Mouse (Mus musculus): ENCODE measurements at regions not wholly inside any gene's neighbourhood (a gene's known extent, or its start where the extent isn't known, plus 50 kb on each side); places are given as distances from the start of the nearest gene placed in this dataset.

DNA sequence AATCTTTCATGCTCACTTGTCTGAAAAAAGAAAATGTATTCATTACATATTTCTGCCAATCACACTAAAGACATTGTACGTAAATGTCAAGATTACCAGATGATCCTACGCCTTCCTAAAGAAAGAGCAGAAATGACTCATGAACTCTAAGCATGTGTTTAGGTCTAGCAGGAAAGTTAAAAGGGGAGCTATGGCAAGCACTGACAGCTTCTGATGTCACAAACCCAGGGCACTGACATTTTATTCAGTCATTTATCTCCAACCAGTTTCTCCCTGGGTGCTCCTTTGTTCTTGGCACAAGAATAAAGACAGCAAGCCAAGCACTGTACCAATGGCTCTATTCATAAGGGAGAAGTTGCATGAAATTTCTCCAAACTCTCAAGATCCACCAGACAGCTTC lies 133.0 kb downstream of the Mat2b start:
- no peak for ATAC-seq
- no peaks in the 10 kb centered on the region for H3K4me1 ChIP-seq (replicated peaks)
- no peaks in the 10 kb centered on the region for H3K36me3 ChIP-seq
- H3K4me2 ChIP-seq (replicated peaks): no peak overlapping the region
- no peak overlapping the region for H3K9ac ChIP-seq (replicated peaks)
- H3K4me3 ChIP-seq (replicated peaks): no peak overlapping the region
- H3K9me3 ChIP-seq: no peaks in the 10 kb centered on the region
- WGBS: 81% methylated on average over 2 of the region's 2 CpGs
- no peaks in the 10 kb centered on the region for H3K27me3 ChIP-seq
- H3K27ac ChIP-seq: no peak overlapping the region

DNA sequence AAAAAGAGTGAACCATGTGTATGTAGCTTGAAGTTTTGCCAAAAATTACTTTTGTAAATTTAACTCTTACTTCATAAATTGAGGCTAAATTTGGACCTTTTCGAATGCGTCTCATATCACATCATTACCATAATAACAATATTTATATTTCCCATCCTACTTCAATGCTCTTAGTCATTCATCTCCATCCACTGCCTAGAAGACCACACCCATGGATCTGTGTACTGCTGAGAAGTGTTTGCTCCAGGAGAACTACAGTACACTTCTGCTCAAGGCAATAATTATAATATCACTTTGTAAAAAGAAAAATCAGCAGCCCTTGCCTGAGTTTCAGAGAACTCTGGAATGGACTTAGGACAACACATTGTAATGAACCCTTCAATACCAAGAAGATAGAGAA lies 133.6 kb downstream of the Mat2b start:
- 97% methylated on average over 2 of the region's 2 CpGs for WGBS
- H3K27me3 ChIP-seq: no peaks in the 10 kb centered on the region
- ATAC-seq: no peak

DNA sequence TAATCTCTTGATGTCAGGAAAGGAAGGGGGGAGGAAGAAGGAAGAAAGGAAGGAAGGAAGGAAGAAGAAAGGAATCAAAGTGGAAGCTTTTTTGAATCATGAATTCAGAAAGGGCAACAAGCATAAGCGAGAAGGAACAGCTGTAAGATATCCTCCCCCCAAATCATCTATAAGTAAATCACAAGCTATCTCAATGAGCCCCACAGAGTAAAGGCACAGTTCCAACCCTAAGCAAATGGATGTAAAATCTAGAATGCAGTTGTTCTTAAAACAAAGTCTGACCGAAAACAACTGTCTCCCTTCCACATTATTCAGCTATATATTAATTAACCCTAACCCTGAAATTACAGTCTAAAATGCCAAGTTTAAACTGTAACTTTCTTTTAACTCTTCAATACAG lies 136.5 kb downstream of the Mat2b start:
- H3K27me3 ChIP-seq: no peaks in the 10 kb centered on the region
- no peaks in the 10 kb centered on the region for H3K4me1 ChIP-seq (replicated peaks)
- H3K4me3 ChIP-seq (replicated peaks): no peak overlapping the region
- no peak overlapping the region for H3K9ac ChIP-seq (replicated peaks)
- 91% methylated on average over 2 of the region's 2 CpGs for WGBS
- no peak overlapping the region for H3K4me2 ChIP-seq (replicated peaks)
- H3K9me3 ChIP-seq: no peaks in the 10 kb centered on the region
- H3K27ac ChIP-seq: no peak overlapping the region
- no peak for ATAC-seq
- H3K36me3 ChIP-seq: no peaks in the 10 kb centered on the region

More for the DNA sequence above, 133.6 kb downstream of the Mat2b start:
- H3K4me2 ChIP-seq (replicated peaks): no peak overlapping the region
- H3K9me3 ChIP-seq: no peaks in the 10 kb centered on the region
- H3K27ac ChIP-seq: no peak overlapping the region
- no peaks in the 10 kb centered on the region for H3K4me1 ChIP-seq (replicated peaks)
- no peaks in the 10 kb centered on the region for H3K36me3 ChIP-seq
- H3K4me3 ChIP-seq (replicated peaks): no peak overlapping the region
- H3K9ac ChIP-seq (replicated peaks): no peak overlapping the region

DNA sequence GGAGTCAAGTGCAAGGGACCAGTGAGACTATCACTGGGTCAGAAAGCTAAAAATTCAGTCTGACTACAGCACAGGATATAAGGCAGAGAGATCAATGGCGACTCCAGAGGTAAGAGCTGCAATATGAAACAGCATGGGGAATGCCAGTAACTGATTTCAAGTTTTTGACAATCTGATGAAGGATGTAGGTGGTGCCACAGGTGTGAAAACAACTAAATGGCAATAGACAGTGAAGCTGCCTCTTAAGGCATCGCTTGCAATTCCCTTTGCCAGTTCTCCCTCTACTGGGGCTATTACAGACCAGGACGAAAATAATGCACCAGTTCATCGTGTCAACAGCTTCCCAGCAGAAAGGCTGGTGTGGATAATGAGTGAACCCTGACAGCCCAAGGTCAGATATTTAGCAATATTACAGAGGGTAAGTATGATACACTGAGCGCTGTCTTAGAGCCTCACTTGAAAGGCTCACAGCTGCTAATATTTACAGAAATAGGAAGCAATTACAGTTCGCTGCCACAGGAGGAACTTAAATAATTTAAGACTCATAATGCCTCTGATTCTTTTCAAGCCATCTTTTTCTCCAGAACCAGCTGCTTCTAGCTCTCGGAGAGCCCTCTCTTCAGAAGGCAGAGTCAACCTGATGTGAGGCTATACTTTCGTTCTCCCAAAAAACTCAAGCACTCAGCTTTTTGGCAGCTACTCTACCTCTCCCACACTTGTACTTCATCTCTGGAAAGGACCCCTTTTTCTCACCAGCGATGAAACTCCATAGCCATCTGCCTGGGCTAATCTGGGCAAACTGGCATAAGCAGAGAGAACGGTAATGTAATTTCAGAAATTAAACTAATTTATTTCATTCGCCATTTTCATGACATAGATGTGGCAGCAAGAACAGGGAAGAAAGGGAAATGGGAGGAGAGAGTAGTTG lies 139.9 kb downstream of the Mat2b start:
- H3K4me2 ChIP-seq (replicated peaks): no peak overlapping the region
- H3K9me3 ChIP-seq: no peaks in the 10 kb centered on the region
- H3K4me3 ChIP-seq (replicated peaks): no peak overlapping the region
- H3K27me3 ChIP-seq: no peaks in the 10 kb centered on the region
- 79% methylated on average over 11 of the region's 11 CpGs for WGBS
- no peak overlapping the region for H3K27ac ChIP-seq
- no peak for ATAC-seq
- H3K36me3 ChIP-seq: no peaks in the 10 kb centered on the region
- H3K4me1 ChIP-seq (replicated peaks): peaks cover 2% of the 10 kb centered on the region; the same call in 1 of the 2 replicates
- H3K9ac ChIP-seq (replicated peaks): no peak overlapping the region

DNA sequence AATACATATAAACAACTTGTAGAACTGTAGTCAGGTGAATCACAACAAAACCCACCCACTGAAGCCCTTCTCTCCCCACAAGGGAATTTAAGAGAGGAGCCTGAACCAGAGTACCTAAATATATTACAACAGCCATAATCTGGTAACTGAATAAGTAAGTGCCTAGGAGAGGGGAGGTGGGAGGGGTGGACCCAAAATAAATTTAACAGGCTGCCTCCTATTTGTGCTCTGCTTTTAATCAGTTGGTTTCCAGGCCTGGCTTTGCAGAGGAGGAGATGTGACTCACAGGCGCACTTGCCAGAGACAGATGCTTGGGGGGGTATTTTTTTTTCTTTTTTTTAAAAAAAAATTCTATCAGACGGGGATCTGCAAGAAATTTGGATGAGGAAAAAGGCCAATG lies 142.9 kb downstream of the Mat2b start:
- H3K9ac ChIP-seq (replicated peaks): no peak overlapping the region
- no peak for ATAC-seq
- H3K4me2 ChIP-seq (replicated peaks): no peak overlapping the region
- 79% methylated on average over 2 of the region's 2 CpGs for WGBS
- H3K9me3 ChIP-seq: no peaks in the 10 kb centered on the region
- no peak overlapping the region for H3K27ac ChIP-seq
- no peak overlapping the region for H3K4me3 ChIP-seq (replicated peaks)
- peaks cover 5% of the 10 kb centered on the region; the same call in 1 of the 2 replicates for H3K4me1 ChIP-seq (replicated peaks)
- no peaks in the 10 kb centered on the region for H3K27me3 ChIP-seq
- H3K36me3 ChIP-seq: no peaks in the 10 kb centered on the region

DNA sequence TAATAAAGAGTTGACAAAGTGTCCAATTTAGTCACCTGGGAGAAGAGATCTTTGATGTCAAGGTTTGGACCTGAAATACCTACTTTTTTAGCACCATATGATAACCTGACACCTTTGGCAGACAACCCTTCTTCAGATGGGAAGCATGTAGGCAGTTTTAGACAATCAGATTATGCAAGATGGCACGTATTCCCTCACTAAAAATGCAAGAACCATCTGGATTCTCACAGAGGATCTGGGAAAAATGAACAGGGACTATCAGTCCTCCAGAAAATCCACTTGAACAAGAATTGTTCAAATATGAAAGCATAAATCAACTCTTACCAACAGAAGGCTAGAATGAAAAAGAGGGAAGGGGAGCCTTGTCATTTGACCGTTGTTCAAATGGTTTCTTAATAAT lies 148.4 kb downstream of the Mat2b start:
- WGBS: 80% methylated on average over 2 of the region's 2 CpGs
- Histone ChIP-seq H3K9ac (replicated peaks) (no peak overlapping the region), H3K36me3 (no peaks in the 10 kb centered on the region), H3K4me1 (replicated peaks) (peaks cover 5% of the 10 kb centered on the region; the same call in 1 of the 2 replicates), H3K27me3 (no peaks in the 10 kb centered on the region), H3K27ac (no peak overlapping the region), H3K9me3 (no peaks in the 10 kb centered on the region), H3K4me2 (replicated peaks) (no peak overlapping the region), H3K4me3 (replicated peaks) (no peak overlapping the region)
- no peak for ATAC-seq

DNA sequence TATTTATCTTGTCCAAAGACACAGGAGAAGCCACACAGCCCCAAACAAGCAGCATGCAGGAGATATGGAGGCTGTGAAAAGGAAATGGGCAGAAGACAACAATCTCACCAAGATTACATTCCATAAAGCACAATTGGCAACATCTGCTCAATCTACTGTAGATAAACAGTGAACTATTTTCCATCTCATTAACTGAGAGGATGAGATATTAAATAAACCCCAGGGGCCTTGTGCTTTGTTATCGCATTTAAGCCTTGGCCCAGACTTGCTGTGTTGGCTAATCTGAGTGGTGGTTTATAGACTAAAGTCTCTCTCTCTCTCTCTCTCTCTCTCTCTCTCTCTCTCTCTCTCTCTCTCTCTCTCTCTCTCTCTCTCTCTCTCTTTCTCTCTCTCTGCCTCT lies 149.5 kb downstream of the Mat2b start:
- Histone ChIP-seq H3K4me1 (replicated peaks) (peaks cover 5% of the 10 kb centered on the region; the same call in 1 of the 2 replicates), H3K36me3 (no peaks in the 10 kb centered on the region), H3K4me2 (replicated peaks) (no peak overlapping the region), H3K9me3 (no peaks in the 10 kb centered on the region), H3K4me3 (replicated peaks) (no peak overlapping the region), H3K27ac (no peak overlapping the region), H3K9ac (replicated peaks) (no peak overlapping the region), H3K27me3 (no peaks in the 10 kb centered on the region)
- ATAC-seq: no peak
- 52% methylated on average over 1 of the region's 1 CpGs for WGBS

DNA sequence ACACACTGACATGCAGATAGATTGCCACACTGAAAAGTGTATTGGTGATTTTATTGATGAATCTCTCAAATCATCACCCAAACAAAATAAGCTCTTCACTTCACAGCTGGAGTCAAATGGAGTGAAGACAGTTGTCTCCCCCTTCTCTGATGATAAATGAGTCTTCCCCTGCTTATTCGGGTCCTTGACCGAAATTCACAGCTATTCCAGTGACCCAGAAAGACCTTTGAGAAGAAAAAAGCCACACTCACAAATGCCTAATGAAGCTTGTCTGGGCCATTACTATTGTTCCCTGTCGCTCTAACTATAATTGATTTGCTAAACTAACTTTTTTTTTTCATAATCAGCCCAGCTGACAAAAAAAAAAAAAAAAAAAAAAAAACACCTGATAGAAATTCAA lies 154.8 kb downstream of the Mat2b start:
- no peaks in the 10 kb centered on the region for H3K27me3 ChIP-seq
- H3K36me3 ChIP-seq: no peaks in the 10 kb centered on the region
- WGBS: 15% methylated on average over 3 of the region's 3 CpGs
- no peak overlapping the region for H3K9ac ChIP-seq (replicated peaks)
- no peak overlapping the region for H3K4me2 ChIP-seq (replicated peaks)
- H3K27ac ChIP-seq: no peak overlapping the region
- no peaks in the 10 kb centered on the region for H3K4me1 ChIP-seq (replicated peaks)
- no peak overlapping the region for H3K4me3 ChIP-seq (replicated peaks)
- no peak for ATAC-seq
- H3K9me3 ChIP-seq: no peaks in the 10 kb centered on the region

DNA sequence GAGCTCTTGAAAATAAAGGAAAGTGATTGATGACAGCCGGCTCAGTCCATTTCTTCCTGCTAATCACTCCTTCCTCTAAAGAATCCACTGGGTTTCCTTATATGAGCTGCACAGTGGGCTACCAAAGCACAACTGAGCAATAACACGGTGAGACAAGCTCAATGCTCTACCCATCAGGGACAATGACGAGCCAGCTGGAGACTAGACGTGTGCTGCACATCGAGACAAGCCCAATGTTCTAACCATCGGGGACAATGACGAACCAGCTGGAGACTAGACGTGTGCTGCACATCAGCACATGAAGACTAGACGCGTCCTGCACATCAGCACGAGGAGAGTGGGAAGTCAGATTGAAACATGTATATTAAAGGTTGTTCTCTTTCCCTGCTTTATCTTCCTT lies 155.2 kb downstream of the Mat2b start:
- H3K9ac ChIP-seq (replicated peaks): no peak overlapping the region
- WGBS: 37% methylated on average over 11 of the region's 11 CpGs
- H3K27me3 ChIP-seq: no peaks in the 10 kb centered on the region
- H3K4me2 ChIP-seq (replicated peaks): no peak overlapping the region
- H3K36me3 ChIP-seq: no peaks in the 10 kb centered on the region
- H3K4me1 ChIP-seq (replicated peaks): no peaks in the 10 kb centered on the region
- H3K9me3 ChIP-seq: no peaks in the 10 kb centered on the region
- ATAC-seq: 0 out of 2 replicates have a peak, but pooled peaks have one; percentile 53
- H3K27ac ChIP-seq: no peak overlapping the region
- H3K4me3 ChIP-seq (replicated peaks): no peak overlapping the region

DNA sequence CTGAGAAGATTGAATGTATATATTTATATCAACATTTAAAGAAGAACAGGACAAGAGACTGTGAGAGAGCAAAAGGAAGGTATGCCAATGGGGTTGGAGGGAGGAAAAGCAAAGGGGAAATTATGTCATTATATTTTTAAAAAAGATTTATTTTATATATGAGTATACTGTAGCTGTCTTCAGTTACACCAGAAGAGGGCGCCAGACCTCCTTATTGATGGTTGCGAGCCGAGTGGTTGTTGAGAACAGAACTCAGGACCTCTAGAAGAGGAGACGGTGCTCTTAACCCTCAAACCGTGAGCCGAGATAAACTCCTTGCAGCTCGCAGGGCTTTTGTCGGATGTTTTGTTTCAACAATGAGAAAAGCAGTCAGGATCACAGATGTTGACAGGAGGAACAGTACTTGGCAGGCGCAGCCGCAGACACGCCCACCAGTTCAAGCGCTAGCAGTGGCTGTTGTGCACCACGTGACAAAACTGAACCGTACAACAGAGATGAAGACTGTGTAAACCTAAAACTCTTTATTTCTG lies 158.7 kb downstream of the Mat2b start:
- no peaks in the 10 kb centered on the region for H3K4me1 ChIP-seq (replicated peaks)
- H3K27me3 ChIP-seq: no peaks in the 10 kb centered on the region
- H3K4me2 ChIP-seq (replicated peaks): no peak overlapping the region
- ATAC-seq: no peak
- no peaks in the 10 kb centered on the region for H3K9me3 ChIP-seq
- no peak overlapping the region for H3K27ac ChIP-seq
- H3K9ac ChIP-seq (replicated peaks): no peak overlapping the region
- H3K36me3 ChIP-seq: no peaks in the 10 kb centered on the region
- 86% methylated on average over 14 of the region's 14 CpGs for WGBS
- no peak overlapping the region for H3K4me3 ChIP-seq (replicated peaks)

DNA sequence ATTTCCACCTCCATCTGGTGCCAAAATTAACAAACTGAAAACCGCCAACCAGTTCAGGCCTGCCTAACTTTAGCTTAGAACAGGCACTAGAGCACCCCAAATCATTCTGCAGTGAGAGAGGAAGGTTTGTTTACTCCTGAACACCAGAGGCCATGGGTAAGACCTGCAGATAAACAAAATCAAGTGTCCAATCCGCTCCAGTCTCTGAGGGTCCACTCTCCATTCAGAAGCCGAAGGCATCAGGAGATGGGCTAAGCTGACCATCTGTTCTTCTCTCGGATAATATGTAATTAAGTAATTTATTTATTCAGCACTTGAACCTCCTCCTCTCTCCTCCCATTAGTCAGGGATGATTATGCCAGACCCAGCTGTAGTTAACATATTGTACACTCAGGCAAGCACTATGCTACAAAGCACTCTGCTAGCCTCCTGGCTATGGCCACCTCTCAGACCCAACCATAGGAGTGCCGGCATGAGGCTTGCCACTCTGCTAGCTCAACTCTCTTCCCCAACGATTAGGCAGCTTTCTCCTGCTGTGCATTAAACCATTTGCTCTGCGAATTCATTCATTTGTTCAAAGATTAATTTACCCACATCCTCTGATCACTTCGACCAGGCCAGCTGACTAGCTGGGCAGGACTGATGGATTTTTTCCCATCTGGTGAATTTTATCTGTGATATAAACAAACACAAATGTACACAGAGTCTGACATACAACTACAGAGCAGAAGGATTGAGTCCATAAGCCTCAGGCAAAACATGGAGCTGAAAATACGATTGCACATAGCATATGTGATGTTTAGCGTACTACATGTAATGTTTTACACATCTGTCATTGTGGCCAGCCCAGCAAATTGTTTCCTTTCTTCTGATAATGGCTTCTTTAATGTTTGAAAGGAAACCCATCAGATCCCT lies 184.4 kb downstream of the Mat2b start:
- 43% methylated on average over 10 of the region's 10 CpGs for WGBS

DNA sequence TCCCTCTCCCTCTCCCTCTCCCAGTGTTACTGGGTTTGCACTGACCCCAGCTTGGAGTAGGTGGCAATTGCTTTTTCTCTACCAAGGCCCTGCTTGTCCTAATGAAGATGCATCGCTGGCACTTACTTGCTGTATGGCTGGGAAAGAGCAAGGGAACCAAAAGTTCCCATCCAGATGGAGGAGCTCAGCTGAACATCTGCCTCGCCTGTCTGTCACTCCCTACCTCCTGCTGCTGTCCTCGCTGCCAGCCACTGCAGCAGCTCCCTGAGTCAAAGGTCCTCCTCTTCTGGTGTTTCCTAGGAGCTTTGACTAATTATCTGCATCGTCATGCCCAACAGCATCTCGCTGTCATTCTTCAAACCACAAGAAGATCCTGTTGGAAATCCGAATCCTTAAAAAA lies 203.4 kb downstream of the Mat2b start:
- Histone ChIP-seq H3K27me3 (no peaks in the 10 kb centered on the region), H3K4me2 (replicated peaks) (no peak overlapping the region), H3K4me1 (replicated peaks) (no peaks in the 10 kb centered on the region), H3K4me3 (replicated peaks) (no peak overlapping the region), H3K36me3 (no peaks in the 10 kb centered on the region), H3K9ac (replicated peaks) (no peak overlapping the region), H3K27ac (no peak overlapping the region), H3K9me3 (no peaks in the 10 kb centered on the region)
- whole genome bisulfite sequencing: 48% methylated on average over 6 of the region's 6 CpGs
- ATAC-seq: no peak

More for the DNA sequence above, 184.4 kb downstream of the Mat2b start:
- H3K4me2 ChIP-seq (replicated peaks): no peak overlapping the region
- no peak overlapping the region for H3K9ac ChIP-seq (replicated peaks)
- peak overlapping the region; percentile 4; the same call in 1 of the 2 replicates for H3K27ac ChIP-seq
- no peaks in the 10 kb centered on the region for H3K9me3 ChIP-seq
- no peaks in the 10 kb centered on the region for H3K27me3 ChIP-seq
- peaks cover 9% of the 10 kb centered on the region; the same call in 1 of the 2 replicates for H3K4me1 ChIP-seq (replicated peaks)
- no peak overlapping the region for H3K4me3 ChIP-seq (replicated peaks)
- peak; percentile 98 for ATAC-seq
- H3K36me3 ChIP-seq: no peaks in the 10 kb centered on the region
